Mouse (Mus musculus) forebrain, embryonic 13.5 days (tissue): ENCODE data around the gene BC048671. TPM values are rescaled to one million over a fixed set of nuclear protein-coding genes. Genes with fewer than 3 reads are reported as not detected.

Experiments used
- ATAC-seq: fragments of 200-750 bp; cut with Nextera tagmentation; 2 replicates; pipeline ENCODE4 v1.8.0; 2017
- H3K27ac ChIP-seq: fragments of 300-500 bp; sonication (generic); 2 replicates; pipeline ENCODE4 v1.5.1; 2015; ENCODE audit warnings: inconsistent platforms, mild to moderate bottlenecking, moderate library complexity
- H3K27me3 ChIP-seq: fragments of 300-500 bp; sonication (generic); 2 replicates; pipeline ENCODE4 v1.6.1; 2015; ENCODE audit warnings: mild to moderate bottlenecking, inconsistent platforms
- H3K36me3 ChIP-seq: fragments of 300-500 bp; sonication (generic); 2 replicates; pipeline ENCODE4 v1.6.1; 2015; ENCODE audit warnings: mild to moderate bottlenecking, inconsistent platforms; ENCODE audit not compliant: poor library complexity, severe bottlenecking
- H3K4me1 ChIP-seq: fragments of 300-500 bp; sonication (generic); 2 replicates; pipeline ENCODE4 v1.6.1; 2015; ENCODE audit warnings: inconsistent platforms
- H3K4me2 ChIP-seq: fragments of 300-500 bp; sonication (generic); 2 replicates; pipeline ENCODE4 v1.6.1; 2015; ENCODE audit warnings: inconsistent platforms, mild to moderate bottlenecking, moderate library complexity
- H3K4me3 ChIP-seq: fragments of 300-500 bp; sonication (generic); 2 replicates; pipeline ENCODE4 v1.5.1; 2015; ENCODE audit warnings: mild to moderate bottlenecking, inconsistent platforms
- H3K9ac ChIP-seq: fragments of 300-500 bp; sonication (generic); 2 replicates; pipeline ENCODE4 v1.6.1; 2015; ENCODE audit warnings: mild to moderate bottlenecking, inconsistent platforms
- H3K9me3 ChIP-seq: fragments of 300-500 bp; sonication (generic); replicated peaks from 2 replicates; pipeline ENCODE4 v1.6.1; 2016; ENCODE audit warnings: inconsistent platforms
- WGBS: fragments of 180-500 bp; shearing (Covaris S2); methylation state at CpG from one replicate; pipeline ENCODE4 v1.1.7; 2015; 5-methylcytosine and 5-hydroxymethylcytosine counted together
- polyA plus RNA-seq: library from polyadenylated mRNA; unstranded; fragments of >200 nt; fragmentation: Nextera tagmentation; extraction: Ambion mirVana; gene quantifications from 2 replicates; pipeline ENCODE4 v1.2.1, GENCODE M21; 2015

Gene BC048671
- polyA plus RNA-seq, result not detected in 2 replicates

- no peak for ATAC-seq
- 91% methylated on average over 1 of the region's 1 CpGs for WGBS
- no peaks in the 10 kb centered on the region for H3K36me3 ChIP-seq
- H3K4me3 ChIP-seq, result no peak within 1 kb of the TSS
- no peak within 1 kb of the TSS for H3K9ac ChIP-seq
- H3K9me3 ChIP-seq, result 0 out of 2 replicates have a peak, but pooled peaks cover 3% of the 10 kb centered on the region
- H3K4me2 ChIP-seq, result no peak within 1 kb of the TSS
- H3K4me1 ChIP-seq, result no peaks in the 10 kb centered on the region
- no peaks in the 10 kb centered on the region for H3K27me3 ChIP-seq
- H3K27ac ChIP-seq, result no peak within 1 kb of the TSS
Observed at GRCm38 (mm10) chr6:90300919-90301318, at the start of gene BC048671. TSS of gene BC048671 (plus strand) at chr6:90301219.

- no peak overlapping the region for H3K4me2 ChIP-seq
- H3K27me3 ChIP-seq, result no peaks in the 10 kb centered on the region
- peaks cover 5% of the 10 kb centered on the region for H3K9me3 ChIP-seq
- H3K9ac ChIP-seq, result no peak overlapping the region
- H3K36me3 ChIP-seq, result no peaks in the 10 kb centered on the region
- H3K27ac ChIP-seq, result no peak overlapping the region
- H3K4me1 ChIP-seq, result no peaks in the 10 kb centered on the region
- ATAC-seq, result no peak
- H3K4me3 ChIP-seq, result no peak overlapping the region
- WGBS, result 59% methylated on average over 12 of the region's 12 CpGs
Observed at GRCm38 (mm10) chr6:90288265-90288664, 12.8 kb upstream of the BC048671 start.

GRCm38 (mm10) chr6:90306315-90306975 is 5.4 kb downstream of the BC048671 start:
- no peak for ATAC-seq
- H3K4me1 ChIP-seq, result no peaks in the 10 kb centered on the region
- H3K4me3 ChIP-seq, result no peak overlapping the region
- no peaks in the 10 kb centered on the region for H3K27me3 ChIP-seq
- no peaks in the 10 kb centered on the region for H3K36me3 ChIP-seq
- no peak overlapping the region for H3K4me2 ChIP-seq
- no peak overlapping the region for H3K9ac ChIP-seq
- 84% methylated on average over 6 of the region's 6 CpGs for WGBS
- H3K9me3 ChIP-seq, result peaks cover 12% of the 10 kb centered on the region
- H3K27ac ChIP-seq, result no peak overlapping the region

GRCm38 (mm10) chr6:90308839-90309778 is 8.1 kb downstream of the BC048671 start:
- H3K36me3 ChIP-seq, result no peaks in the 10 kb centered on the region
- H3K4me1 ChIP-seq, result no peaks in the 10 kb centered on the region
- no peak overlapping the region for H3K9ac ChIP-seq
- no peak overlapping the region for H3K4me2 ChIP-seq
- WGBS, result 91% methylated on average over 87 of the region's 87 CpGs
- H3K9me3 ChIP-seq, result peaks cover 12% of the 10 kb centered on the region
- no peak overlapping the region for H3K27ac ChIP-seq
- no peak for ATAC-seq
- H3K4me3 ChIP-seq, result no peak overlapping the region
- H3K27me3 ChIP-seq, result no peaks in the 10 kb centered on the region

- H3K9me3 ChIP-seq, result no peaks in the 10 kb centered on the region
- H3K36me3 ChIP-seq, result no peaks in the 10 kb centered on the region
- H3K4me2 ChIP-seq, result no peak overlapping the region
- no peak overlapping the region for H3K9ac ChIP-seq
- no peak overlapping the region for H3K27ac ChIP-seq
- no peaks in the 10 kb centered on the region for H3K4me1 ChIP-seq
- no peak for ATAC-seq
- H3K4me3 ChIP-seq, result no peak overlapping the region
- 85% methylated on average over 5 of the region's 5 CpGs for WGBS
- no peaks in the 10 kb centered on the region for H3K27me3 ChIP-seq
Observed at GRCm38 (mm10) chr6:90315961-90316360, 14.9 kb downstream of the BC048671 start.

- no peak overlapping the region for H3K4me3 ChIP-seq
- no peak overlapping the region for H3K27ac ChIP-seq
- 83% methylated on average over 2 of the region's 2 CpGs for WGBS
- no peak for ATAC-seq
- no peaks in the 10 kb centered on the region for H3K9me3 ChIP-seq
- no peak overlapping the region for H3K4me2 ChIP-seq
- H3K27me3 ChIP-seq, result no peaks in the 10 kb centered on the region
- no peaks in the 10 kb centered on the region for H3K4me1 ChIP-seq
- H3K36me3 ChIP-seq, result no peaks in the 10 kb centered on the region
- H3K9ac ChIP-seq, result no peak overlapping the region
Observed at GRCm38 (mm10) chr6:90317510-90318258, 16.7 kb downstream of the BC048671 start.

GRCm38 (mm10) chr6:90319019-90319418 is 18.0 kb downstream of the BC048671 start:
- H3K9me3 ChIP-seq, result no peaks in the 10 kb centered on the region
- no peaks in the 10 kb centered on the region for H3K4me1 ChIP-seq
- H3K36me3 ChIP-seq, result no peaks in the 10 kb centered on the region
- ATAC-seq, result no peak
- H3K9ac ChIP-seq, result no peak overlapping the region
- no peak overlapping the region for H3K4me2 ChIP-seq
- H3K4me3 ChIP-seq, result no peak overlapping the region
- WGBS, result 89% methylated on average over 2 of the region's 2 CpGs
- no peak overlapping the region for H3K27ac ChIP-seq
- no peaks in the 10 kb centered on the region for H3K27me3 ChIP-seq

GRCm38 (mm10) chr6:90319475-90320191 is 18.6 kb downstream of the BC048671 start:
- H3K27ac ChIP-seq, result no peak overlapping the region
- no peak overlapping the region for H3K4me2 ChIP-seq
- no peak for ATAC-seq
- WGBS, result 78% methylated on average over 7 of the region's 7 CpGs
- H3K9ac ChIP-seq, result no peak overlapping the region
- H3K9me3 ChIP-seq, result no peaks in the 10 kb centered on the region
- H3K4me1 ChIP-seq, result 0 out of 2 replicates have a peak, but pooled peaks cover under 1% of the 10 kb centered on the region
- no peaks in the 10 kb centered on the region for H3K27me3 ChIP-seq
- no peaks in the 10 kb centered on the region for H3K36me3 ChIP-seq
- H3K4me3 ChIP-seq, result no peak overlapping the region

GRCm38 (mm10) chr6:90320429-90320828 is 19.4 kb downstream of the BC048671 start:
- H3K4me2 ChIP-seq, result no peak overlapping the region
- no peaks in the 10 kb centered on the region for H3K9me3 ChIP-seq
- H3K36me3 ChIP-seq, result no peaks in the 10 kb centered on the region
- peaks cover 7% of the 10 kb centered on the region; the same call in 1 of the 2 replicates for H3K4me1 ChIP-seq
- no peak overlapping the region for H3K4me3 ChIP-seq
- H3K27me3 ChIP-seq, result 0 out of 2 replicates have a peak, but pooled peaks cover 2% of the 10 kb centered on the region
- H3K9ac ChIP-seq, result no peak overlapping the region
- no peak for ATAC-seq
- H3K27ac ChIP-seq, result no peak overlapping the region
- WGBS, result 82% methylated on average over 5 of the region's 5 CpGs

- Histone ChIP-seq H3K4me3 (no peak overlapping the region), H3K27ac (no peak overlapping the region), H3K27me3 (0 out of 2 replicates have a peak, but pooled peaks cover 5% of the 10 kb centered on the region), H3K4me1 (peaks cover 7% of the 10 kb centered on the region; the same call in 1 of the 2 replicates), H3K4me2 (no peak overlapping the region), H3K9ac (no peak overlapping the region), H3K36me3 (no peaks in the 10 kb centered on the region), H3K9me3 (no peaks in the 10 kb centered on the region)
- WGBS, result 63% methylated on average over 4 of the region's 4 CpGs
- no peak for ATAC-seq
Observed at GRCm38 (mm10) chr6:90321811-90322210, 20.8 kb downstream of the BC048671 start.

GRCm38 (mm10) chr6:90324026-90324425 is 23.0 kb downstream of the BC048671 start:
- no peaks in the 10 kb centered on the region for H3K9me3 ChIP-seq
- 75% methylated on average over 3 of the region's 3 CpGs for WGBS
- no peak overlapping the region for H3K9ac ChIP-seq
- no peaks in the 10 kb centered on the region for H3K36me3 ChIP-seq
- H3K27me3 ChIP-seq, result 0 out of 2 replicates have a peak, but pooled peaks cover 5% of the 10 kb centered on the region
- no peak overlapping the region for H3K4me2 ChIP-seq
- peaks cover 7% of the 10 kb centered on the region; the same call in 1 of the 2 replicates for H3K4me1 ChIP-seq
- H3K4me3 ChIP-seq, result no peak overlapping the region
- no peak overlapping the region for H3K27ac ChIP-seq
- no peak for ATAC-seq
